Mouse (Mus musculus) erythroblast, embryonic 14.5 days (primary cell): ENCODE measurements around the gene Nenf.

ENCODE experiments used
- GATA1 ChIP-seq: IDR thresholded peaks from 2 replicates; pipeline ENCODE4 v1.6.1; 2012; ENCODE audit warnings: low read length, inconsistent platforms, mixed read lengths
- TAL1 ChIP-seq: IDR thresholded peaks from 3 replicates; pipeline ENCODE4 v1.6.1; 2012; ENCODE audit warnings: low read length, inconsistent platforms, mixed read lengths

DNA sequence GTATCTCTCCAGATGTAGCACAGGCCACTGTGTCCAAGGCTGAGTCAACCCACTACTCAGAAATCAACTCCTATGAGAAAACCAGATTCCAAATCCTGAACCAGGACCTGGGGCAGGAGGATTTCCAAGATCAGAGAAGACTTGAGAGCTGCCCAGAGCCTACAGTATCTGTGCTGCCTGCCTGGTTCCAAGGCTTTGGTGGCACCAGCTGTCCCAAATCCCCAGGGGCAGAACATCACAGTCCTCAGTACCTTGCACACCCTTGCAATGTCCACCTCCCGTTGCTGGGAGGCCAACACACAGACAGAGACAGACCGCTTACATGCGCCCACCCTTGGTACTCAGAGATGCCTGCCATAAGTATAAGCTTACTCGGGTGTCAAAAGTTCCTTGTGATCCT lies 19.7 kb downstream of the Nenf start:
- TF ChIP-seq TAL1, result no peak
- TF ChIP-seq GATA1, result no peak
